Mouse (Mus musculus) liver, adult 2 months (tissue): ENCODE measurements around the gene Ldb2.

Experiments
- CTCF ChIP-seq: fragments of 200-500 bp; IDR thresholded peaks from 2 replicates; pipeline ENCODE4 v1.5.1; 2011; ENCODE audit warnings: low read depth, low read length, control low read depth
- POLR2A ChIP-seq: fragments of 200-500 bp; IDR thresholded peaks from 2 replicates; pipeline ENCODE4 v1.6.1; 2011; ENCODE audit warnings: low read length, control low read depth; ENCODE audit not compliant: insufficient read depth; ENCODE audit errors: extremely low read depth

GRCm38 (mm10) chr5:44784591-44784990, 14.9 kb downstream of the Ldb2 start:
- TF ChIP-seq CTCF (no peak), POLR2A (no peak)
